Mouse (Mus musculus): ENCODE measurements around the gene Dscam. TPM values are rescaled to one million over a fixed set of nuclear protein-coding genes. Genes with fewer than 3 reads are reported as not detected.
A peak's percentile ranks its signal among the peaks of the same experiment; 100 is the strongest.

Gene Dscam
- polyA plus RNA-seq, 1 experiment from 2014 or later, result 8.5 TPM

- Histone ChIP-seq H3K4me1 (replicated peaks; ENCODE audit: control insufficient read depth, insufficient read depth, low read length) (peaks cover 19% of the 10 kb centered on the region), H3K4me2 (ENCODE audit: low read length) (peak overlapping the region; percentile 73; the same call in 1 of the 2 replicates), H3K4me3 (replicated peaks; ENCODE audit: low read length) (no peak overlapping the region), H3K27ac (ENCODE audit: low read length) (0 out of 2 replicates have a peak overlapping the region, but pooled peaks have one; percentile 24), H3K27me3 (replicated peaks; ENCODE audit: control insufficient read depth, insufficient read depth, low read length) (0 out of 2 replicates have a peak, but pooled peaks cover 3% of the 10 kb centered on the region), H3K9ac (replicated peaks; ENCODE audit: low read depth, low read length) (no peak overlapping the region), H3K36me3 (ENCODE audit: control insufficient read depth, insufficient read depth) (no peaks in the 10 kb centered on the region), H3K9me3 (ENCODE audit: control insufficient read depth, low read length) (no peaks in the 10 kb centered on the region)
- ATAC-seq, result peak; percentile 49; the same call in 1 of the 2 replicates
- WGBS, result 53% methylated on average over 8 of the region's 8 CpGs
Measured at GRCm38 (mm10) chr16:97171500-97171899, 948 bp upstream of the Dscam start.

GRCm38 (mm10) chr16:97169901-97170512 lies 545 bp downstream of the Dscam start:
- Histone ChIP-seq H3K27me3 (replicated peaks; ENCODE audit: control insufficient read depth, insufficient read depth, low read length) (0 out of 2 replicates have a peak, but pooled peaks cover 3% of the 10 kb centered on the region), H3K36me3 (ENCODE audit: control insufficient read depth, insufficient read depth) (no peaks in the 10 kb centered on the region), H3K4me3 (replicated peaks; ENCODE audit: low read length) (peak overlapping the region; percentile 66), H3K9me3 (ENCODE audit: control insufficient read depth, low read length) (no peaks in the 10 kb centered on the region), H3K9ac (replicated peaks; ENCODE audit: low read depth, low read length) (peak overlapping the region; percentile 88), H3K4me2 (ENCODE audit: low read length) (peak overlapping the region; percentile 73), H3K27ac (ENCODE audit: low read length) (peak overlapping the region; percentile 87), H3K4me1 (replicated peaks; ENCODE audit: control insufficient read depth, insufficient read depth, low read length) (peaks cover 31% of the 10 kb centered on the region)
- WGBS, result under 1% methylated on average over 44 of the region's 51 CpGs
- ATAC-seq, result peak; percentile 41

- 42% methylated on average over 3 of the region's 3 CpGs for WGBS
- ATAC-seq, result no peak
- Histone ChIP-seq H3K4me1 (replicated peaks; ENCODE audit: control insufficient read depth, insufficient read depth, low read length) (peaks cover 38% of the 10 kb centered on the region), H3K36me3 (ENCODE audit: control insufficient read depth, insufficient read depth) (no peaks in the 10 kb centered on the region), H3K9me3 (ENCODE audit: control insufficient read depth, low read length) (no peaks in the 10 kb centered on the region), H3K4me3 (replicated peaks; ENCODE audit: low read length) (peak overlapping the region; percentile 66), H3K4me2 (ENCODE audit: low read length) (peak overlapping the region; percentile 73), H3K27me3 (replicated peaks; ENCODE audit: control insufficient read depth, insufficient read depth, low read length) (0 out of 2 replicates have a peak, but pooled peaks cover 3% of the 10 kb centered on the region), H3K9ac (replicated peaks; ENCODE audit: low read depth, low read length) (peak overlapping the region; percentile 44), H3K27ac (ENCODE audit: low read length) (peak overlapping the region; percentile 87)
Measured at GRCm38 (mm10) chr16:97168614-97169013, 1.9 kb downstream of the Dscam start.

GRCm38 (mm10) chr16:97168030-97168429 lies 2.5 kb downstream of the Dscam start:
- H3K4me3 ChIP-seq (replicated peaks; ENCODE audit: low read length), result no peak overlapping the region
- no peak overlapping the region; the same call in 1 of the 2 replicates for H3K9ac ChIP-seq (replicated peaks; ENCODE audit: low read depth, low read length)
- H3K4me2 ChIP-seq (ENCODE audit: low read length), result peak overlapping the region; percentile 19; the same call in 1 of the 2 replicates
- peaks cover 38% of the 10 kb centered on the region for H3K4me1 ChIP-seq (replicated peaks; ENCODE audit: control insufficient read depth, insufficient read depth, low read length)
- no peaks in the 10 kb centered on the region for H3K36me3 ChIP-seq (ENCODE audit: control insufficient read depth, insufficient read depth)
- H3K27me3 ChIP-seq (replicated peaks; ENCODE audit: control insufficient read depth, insufficient read depth, low read length), result 0 out of 2 replicates have a peak, but pooled peaks cover 3% of the 10 kb centered on the region
- WGBS, result 97% methylated on average over 1 of the region's 1 CpGs
- ATAC-seq, result no peak
- no peaks in the 10 kb centered on the region for H3K9me3 ChIP-seq (ENCODE audit: control insufficient read depth, low read length)
- H3K27ac ChIP-seq (ENCODE audit: low read length), result no peak overlapping the region; the same call in 1 of the 2 replicates

GRCm38 (mm10) chr16:97166166-97166565 lies 4.4 kb downstream of the Dscam start:
- H3K9ac ChIP-seq (replicated peaks; ENCODE audit: low read depth, low read length), result peak overlapping the region; percentile 78
- H3K4me1 ChIP-seq (replicated peaks; ENCODE audit: control insufficient read depth, insufficient read depth, low read length), result peaks cover 31% of the 10 kb centered on the region
- no peaks in the 10 kb centered on the region for H3K36me3 ChIP-seq (ENCODE audit: control insufficient read depth, insufficient read depth)
- H3K4me2 ChIP-seq (ENCODE audit: low read length), result peak overlapping the region; percentile 95
- H3K9me3 ChIP-seq (ENCODE audit: control insufficient read depth, low read length), result no peaks in the 10 kb centered on the region
- no peak for ATAC-seq
- H3K4me3 ChIP-seq (replicated peaks; ENCODE audit: low read length), result peak overlapping the region; percentile 54
- H3K27me3 ChIP-seq (replicated peaks; ENCODE audit: control insufficient read depth, insufficient read depth, low read length), result 0 out of 2 replicates have a peak, but pooled peaks cover 3% of the 10 kb centered on the region
- WGBS, result 28% methylated on average over 2 of the region's 2 CpGs
- H3K27ac ChIP-seq (ENCODE audit: low read length), result no peak overlapping the region

- no peaks in the 10 kb centered on the region for H3K36me3 ChIP-seq (ENCODE audit: control insufficient read depth, insufficient read depth)
- ATAC-seq, result peak; percentile 80
- H3K27ac ChIP-seq (ENCODE audit: low read length), result peak overlapping the region; percentile 63; the same call in 1 of the 2 replicates
- peak overlapping the region; percentile 54 for H3K4me3 ChIP-seq (replicated peaks; ENCODE audit: low read length)
- H3K9me3 ChIP-seq (ENCODE audit: control insufficient read depth, low read length), result no peaks in the 10 kb centered on the region
- 0 out of 2 replicates have a peak, but pooled peaks cover 3% of the 10 kb centered on the region for H3K27me3 ChIP-seq (replicated peaks; ENCODE audit: control insufficient read depth, insufficient read depth, low read length)
- peaks cover 31% of the 10 kb centered on the region for H3K4me1 ChIP-seq (replicated peaks; ENCODE audit: control insufficient read depth, insufficient read depth, low read length)
- WGBS, result under 1% methylated on average over 21 of the region's 21 CpGs
- H3K9ac ChIP-seq (replicated peaks; ENCODE audit: low read depth, low read length), result peak overlapping the region; percentile 78
- peak overlapping the region; percentile 95 for H3K4me2 ChIP-seq (ENCODE audit: low read length)
Measured at GRCm38 (mm10) chr16:97165444-97166121, 5.0 kb downstream of the Dscam start.

- Histone ChIP-seq H3K4me2 (ENCODE audit: low read length) (no peak overlapping the region), H3K36me3 (ENCODE audit: control insufficient read depth, insufficient read depth) (no peaks in the 10 kb centered on the region), H3K4me3 (replicated peaks; ENCODE audit: low read length) (no peak overlapping the region), H3K27me3 (replicated peaks; ENCODE audit: control insufficient read depth, insufficient read depth, low read length) (no peaks in the 10 kb centered on the region), H3K4me1 (replicated peaks; ENCODE audit: control insufficient read depth, insufficient read depth, low read length) (0 out of 2 replicates have a peak, but pooled peaks cover 6% of the 10 kb centered on the region), H3K9me3 (ENCODE audit: control insufficient read depth, low read length) (no peaks in the 10 kb centered on the region), H3K9ac (replicated peaks; ENCODE audit: low read depth, low read length) (no peak overlapping the region), H3K27ac (ENCODE audit: low read length) (no peak overlapping the region)
- ATAC-seq, result no peak
- 26% methylated on average over 4 of the region's 4 CpGs for WGBS
Measured at GRCm38 (mm10) chr16:97158279-97158678, 12.3 kb downstream of the Dscam start.

GRCm38 (mm10) chr16:97144544-97145194 lies 25.9 kb downstream of the Dscam start:
- Histone ChIP-seq H3K27me3 (replicated peaks; ENCODE audit: control insufficient read depth, insufficient read depth, low read length) (no peaks in the 10 kb centered on the region), H3K36me3 (ENCODE audit: control insufficient read depth, insufficient read depth) (no peaks in the 10 kb centered on the region), H3K4me1 (replicated peaks; ENCODE audit: control insufficient read depth, insufficient read depth, low read length) (peaks cover 17% of the 10 kb centered on the region), H3K4me3 (replicated peaks; ENCODE audit: low read length) (no peak overlapping the region; the same call in 1 of the 2 replicates), H3K9ac (replicated peaks; ENCODE audit: low read depth, low read length) (no peak overlapping the region), H3K4me2 (ENCODE audit: low read length) (peak overlapping the region; percentile 42), H3K9me3 (ENCODE audit: control insufficient read depth, low read length) (no peaks in the 10 kb centered on the region), H3K27ac (ENCODE audit: low read length) (peak overlapping the region; percentile 55)
- WGBS, result 14% methylated on average over 12 of the region's 12 CpGs
- ATAC-seq, result peak; percentile 75

GRCm38 (mm10) chr16:97141943-97142342 lies 28.6 kb downstream of the Dscam start:
- no peaks in the 10 kb centered on the region for H3K9me3 ChIP-seq (ENCODE audit: control insufficient read depth, low read length)
- 0 out of 2 replicates have a peak, but pooled peaks have one; percentile 15 for ATAC-seq
- H3K9ac ChIP-seq (replicated peaks; ENCODE audit: low read depth, low read length), result no peak overlapping the region
- H3K4me1 ChIP-seq (replicated peaks; ENCODE audit: control insufficient read depth, insufficient read depth, low read length), result peaks cover 17% of the 10 kb centered on the region
- no peak overlapping the region for H3K27ac ChIP-seq (ENCODE audit: low read length)
- no peak overlapping the region for H3K4me3 ChIP-seq (replicated peaks; ENCODE audit: low read length)
- no peak overlapping the region for H3K4me2 ChIP-seq (ENCODE audit: low read length)
- 74% methylated on average over 1 of the region's 1 CpGs for WGBS
- H3K27me3 ChIP-seq (replicated peaks; ENCODE audit: control insufficient read depth, insufficient read depth, low read length), result no peaks in the 10 kb centered on the region
- H3K36me3 ChIP-seq (ENCODE audit: control insufficient read depth, insufficient read depth), result no peaks in the 10 kb centered on the region
